Mouse (Mus musculus): Measurements from ENCODE around the gene Srm.

DNA sequence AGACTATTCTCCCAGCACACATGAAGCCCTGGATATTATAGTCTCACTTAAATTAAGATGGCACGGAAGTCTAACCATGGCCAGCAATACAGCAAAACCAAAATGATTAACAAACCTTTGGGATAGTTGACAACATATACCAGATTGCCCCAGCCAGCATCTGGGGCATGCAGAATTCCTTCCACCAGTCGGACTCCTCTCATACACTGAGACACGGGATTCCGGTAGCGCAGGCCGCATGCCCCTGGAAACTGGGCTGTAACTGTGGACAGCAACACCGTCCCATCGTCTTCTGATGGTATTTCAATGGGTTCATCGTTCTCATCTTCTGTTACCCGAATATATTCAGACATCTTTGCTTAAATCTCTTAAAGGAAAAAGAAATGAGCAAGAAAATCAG lies 33.7 kb downstream of the Srm start:
- no peak for TF ChIP-seq CTCF (IDR thresholded peaks at IDR 0.05; ENCODE audit: low read depth, low read length)
- TF ChIP-seq POLR2A (IDR thresholded peaks at IDR 0.05; ENCODE audit: borderline replicate concordance, low read depth, low read length): no peak

Data from bone marrow macrophage, adult 2 months (primary cell).